In genomic region chr3:37219071-37219470, GRCm38 (mm10) we compare ENCODE assay signal across 9 mouse cellular contexts. TPM values are rescaled to one million over a fixed set of nuclear protein-coding genes. Genes with fewer than 3 reads are reported as not detected.
A peak's percentile ranks its signal among the peaks of the same experiment; 100 is the strongest.
DNase-seq lines count a peak whose midpoint lies in the region; ATAC-seq and TF ChIP-seq lines count a peak whose summit lies in the region.
"Had no signal": no experiment of that assay in that cellular context is flagged by ENCODE, and none has a peak within 500 bp of the region (broad histone marks: within the 10 kb centered on the region; RNA-seq: fewer than 3 reads in every experiment).

No protein-coding gene starts in this region.

- 26% methylated on average over 4 of the region's 4 CpGs for WGBS in spleen, adult 2 months

- DNase-seq in cerebellum, adult 11-12 months = no peak
- DNase-seq in spleen, adult 2 months (ENCODE audit: low read depth in 1 of 2, low spot score in 2 of 2) = no peak
- no peak for DNase-seq in spleen, postnatal 36 days (ENCODE audit: low spot score in 2 of 2)
- peak; percentile 30 for DNase-seq in forelimb bud, embryonic 11.5 days (ENCODE audit: low read depth, low spot score)
- DNase-seq in layer of hippocampus, adult 8-10 months (ENCODE audit: low spot score in 2 of 2) = peak; percentile 39 to 58
- peak; percentile 43 for DNase-seq in thymus, postnatal 4 days

- H3K4me3 ChIP-seq in spleen, adult 2 months (ENCODE audit: extremely low read depth, insufficient read depth, insufficient read length) = no peak overlapping the region

- no peaks in the 10 kb centered on the region for H3K4me1 ChIP-seq in spleen, adult 2 months (ENCODE audit: control insufficient read depth, insufficient read depth, insufficient read length)

- ATAC-seq in cerebellum, adult (ENCODE audit: insufficient number of reproducible peaks, low FRiP score, low TSS enrichment) = peak; percentile 90
- ATAC-seq in megakaryocyte-erythroid progenitor cell, adult 5-6 weeks (replicated peaks; ENCODE audit: low FRiP score, low TSS enrichment, poor library complexity, severe bottlenecking) = peak; percentile 88

- no peak overlapping the region for H3K27ac ChIP-seq in spleen, adult 2 months (ENCODE audit: insufficient read depth, low read length)

- no peak for TF ChIP-seq POLR2A in spleen, adult 2 months (IDR thresholded peaks at IDR 0.05; ENCODE audit: low read depth, low read length)

- H3K36me3 ChIP-seq in spleen, adult 2 months (ENCODE audit: control insufficient read depth, insufficient read depth, low read length) = no peaks in the 10 kb centered on the region

- no peaks in the 10 kb centered on the region for H3K27me3 ChIP-seq in spleen, adult 2 months (ENCODE audit: control insufficient read depth, insufficient read depth, low read length)

- peak; percentile 34; the same call in 1 of the 2 replicates for TF ChIP-seq CTCF in spleen, adult 2 months (IDR thresholded peaks at IDR 0.05; ENCODE audit: extremely low read depth, insufficient read depth, insufficient read length, insufficient replicate concordance)

RNA-seq across cellular contexts. Expression of gene Il21, which starts 13.4 kb away (rescaled TPM):
- not detected in 2 replicates for polyA plus RNA-seq in spleen, adult 2 months (2012; rRNA removed)
- total RNA-seq in layer of hippocampus, adult 8-10 months (2022) = under 1 TPM in 1 of 4 experiments, not detected in 3; 0.17 TPM
- not detected in 2 replicates for total RNA-seq in megakaryocyte-erythroid progenitor cell, adult 5-6 weeks (2014; fragmentation: Nextera tagmentation)
- total RNA-seq in megakaryocyte-erythroid progenitor cell, adult 5-6 weeks (2017) = not detected in 2 replicates
- polyA plus RNA-seq: heart, embryonic 16.5 days had no signal

Comparison
In these comparisons a context has a peak if more than half of its experiments do, and no peak if none do; other contexts are left out.
1. DNase-seq: peak in forelimb bud, embryonic 11.5 days (single experiment), layer of hippocampus, adult 8-10 months (2 of 2) and thymus, postnatal 4 days (single experiment); none in cerebellum, adult 11-12 months (single experiment), spleen, adult 2 months (0 of 2) and spleen, postnatal 36 days (0 of 2).